Mouse (Mus musculus) left cerebral cortex, adult 11 months (tissue): ENCODE results near the gene Sds.

ENCODE experiments used
- DNase-seq: peaks from one replicate; pipeline ENCODE4 v3.0.0; 2022; ENCODE audit warnings: low spot score

The Sds gene

GRCm38 (mm10) chr5:120440733-120441132, 35.6 kb upstream of the Sds start:
- DNase-seq = peak; percentile 60

GRCm38 (mm10) chr5:120447305-120447704, 29.0 kb upstream of the Sds start:
- DNase-seq = no peak

- DNase-seq = no peak
Measured at GRCm38 (mm10) chr5:120454756-120455337, 21.5 kb upstream of the Sds start.

GRCm38 (mm10) chr5:120456253-120456652, 20.1 kb upstream of the Sds start:
- DNase-seq = no peak

- DNase-seq = no peak
Measured at GRCm38 (mm10) chr5:120456841-120457554, 19.3 kb upstream of the Sds start.

- no peak for DNase-seq
Measured at GRCm38 (mm10) chr5:120457628-120458027, 18.7 kb upstream of the Sds start.

GRCm38 (mm10) chr5:120459133-120459532, 17.2 kb upstream of the Sds start:
- DNase-seq = no peak

GRCm38 (mm10) chr5:120461902-120462301, 14.4 kb upstream of the Sds start:
- DNase-seq = no peak

- no peak for DNase-seq
Measured at GRCm38 (mm10) chr5:120464321-120464720, 12.0 kb upstream of the Sds start.

- DNase-seq = no peak
Measured at GRCm38 (mm10) chr5:120465062-120465461, 11.3 kb upstream of the Sds start.

- no peak for DNase-seq
Measured at GRCm38 (mm10) chr5:120465860-120466259, 10.5 kb upstream of the Sds start.

- no peak for DNase-seq
Measured at GRCm38 (mm10) chr5:120467026-120467425, 9.3 kb upstream of the Sds start.

- DNase-seq = no peak
Measured at GRCm38 (mm10) chr5:120468336-120468735, 8.0 kb upstream of the Sds start.

- DNase-seq = no peak
Measured at GRCm38 (mm10) chr5:120468830-120469229, 7.5 kb upstream of the Sds start.

GRCm38 (mm10) chr5:120471538-120471937, 4.8 kb upstream of the Sds start:
- DNase-seq = no peak

GRCm38 (mm10) chr5:120472770-120473169, 3.6 kb upstream of the Sds start, which contains the start of gene Sdsl:
TSS of gene Sdsl (minus strand) at chr5:120472810.
- no peak for DNase-seq

GRCm38 (mm10) chr5:120473361-120473760, 3.0 kb upstream of the Sds start:
- DNase-seq = no peak

GRCm38 (mm10) chr5:120475861-120476260, 465 bp upstream of the Sds start:
- DNase-seq = no peak

GRCm38 (mm10) chr5:120477993-120478392, 1.7 kb downstream of the Sds start:
- no peak for DNase-seq

GRCm38 (mm10) chr5:120479538-120479937, 3.2 kb downstream of the Sds start:
- no peak for DNase-seq

GRCm38 (mm10) chr5:120481205-120481604, 4.9 kb downstream of the Sds start:
- DNase-seq = no peak

GRCm38 (mm10) chr5:120483399-120483798, 7.1 kb downstream of the Sds start:
- no peak for DNase-seq

GRCm38 (mm10) chr5:120487844-120488243, 11.5 kb downstream of the Sds start:
- no peak for DNase-seq

GRCm38 (mm10) chr5:120490679-120491192, 14.4 kb downstream of the Sds start:
- DNase-seq = no peak
